Mouse (Mus musculus): ENCODE results near the gene Vta1. TPM values are rescaled to one million over a fixed set of nuclear protein-coding genes. Genes with fewer than 3 reads are reported as not detected.

Gene Vta1
- 59.7 and 61.7 TPM in 2 replicates for polyA plus RNA-seq (2015; fragmentation: Nextera tagmentation; extraction: Ambion mirVana)

DNA sequence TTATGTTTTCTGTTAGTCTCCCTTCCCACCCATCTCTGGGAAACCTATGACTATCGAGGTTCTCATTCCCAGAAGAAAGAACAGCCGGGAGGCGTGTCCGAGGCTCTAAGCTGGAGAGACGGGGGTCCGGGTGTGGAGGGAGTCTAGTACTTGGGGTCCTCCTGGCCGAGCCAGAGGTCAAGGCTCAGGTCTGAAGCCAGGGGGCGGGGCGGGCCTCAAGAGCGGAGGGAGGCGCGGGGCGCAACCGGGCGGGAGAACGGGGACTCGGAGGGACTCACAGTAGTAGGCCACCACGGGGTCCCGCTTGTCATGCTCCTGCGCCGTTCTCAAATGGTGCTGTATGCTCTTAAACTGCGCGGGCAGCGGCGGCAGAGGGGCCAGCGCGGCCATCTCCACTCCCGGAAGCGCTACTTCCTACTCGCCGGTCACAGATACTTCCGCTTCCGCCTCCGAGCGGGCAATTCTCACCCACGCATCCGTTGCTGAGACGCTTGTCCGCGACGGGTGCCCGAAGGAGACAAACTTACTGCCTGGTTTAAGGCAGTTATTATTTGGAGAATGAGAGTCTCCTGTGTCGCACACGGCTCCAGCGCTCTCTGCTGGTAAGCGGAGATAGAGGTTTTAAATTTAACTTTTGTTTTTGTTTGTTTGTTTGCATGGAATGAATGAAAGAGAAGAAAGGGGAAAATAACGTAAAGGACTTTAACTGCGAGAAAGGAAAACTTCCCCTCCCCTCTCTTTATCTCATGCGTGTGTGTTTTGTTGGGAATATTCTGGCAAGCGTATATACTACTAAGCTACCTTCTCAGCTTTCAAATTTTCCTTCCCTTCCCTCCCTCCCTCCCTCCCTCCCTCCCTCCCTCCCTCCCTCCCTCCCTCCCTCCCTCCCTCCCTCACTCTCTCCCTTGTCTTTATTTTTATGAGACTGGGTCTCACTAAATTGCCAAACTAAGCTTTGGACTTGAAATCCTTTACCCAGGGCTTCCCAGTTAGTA is at the start of gene Vta1, which contains the start of gene Nmbr:
Vta1 (minus strand) TSS at position 489 of the 995 bp plus-strand sequence.
Nmbr (plus strand) TSS at position 520 of the 995 bp plus-strand sequence.

GRCm38 (mm10) chr10:14718114-14718513 is 12.8 kb upstream of the Vta1 start, which contains the start of gene Gje1:
Gene Gje1 (minus strand): TSS chr10:14718214.

Other genes starting within 250 kb of the Vta1 start
- 0.46 and 0.75 TPM in 2 replicates for gene Adgrg6, start 159.9 kb downstream of the Vta1 start, polyA plus RNA-seq (2015; fragmentation: Nextera tagmentation; extraction: Ambion mirVana)
- 0.19 TPM in 1 of 2 replicates, not detected in the other for gene Nmbr, start within 50 bp of the Vta1 start, polyA plus RNA-seq (2015; fragmentation: Nextera tagmentation; extraction: Ambion mirVana)
- not detected in 2 replicates for gene Gje1, start 12.7 kb upstream of the Vta1 start, polyA plus RNA-seq (2015; fragmentation: Nextera tagmentation; extraction: Ambion mirVana)

All from spleen, postnatal 0 days (tissue).